Mouse (Mus musculus): ENCODE measurements around the gene Fancd2.

The Fancd2 gene

GRCm38 (mm10) chr6:113530932-113531839, at the start of gene Fancd2, which contains the start of gene Emc3:
Fancd2 (plus strand) TSS chr6:113531682.
Emc3 (minus strand) TSS chr6:113531652.
- peak; percentile 91 for DNase-seq (ENCODE audit: low read depth)

GRCm38 (mm10) chr6:113482477-113483099, 48.9 kb upstream of the Fancd2 start:
- peak; percentile 71 for DNase-seq (ENCODE audit: low read depth)

GRCm38 (mm10) chr6:113483100-113483615, 48.3 kb upstream of the Fancd2 start, which contains the start of gene Creld1:
Creld1 (plus strand) TSS chr6:113483297.
- peak; percentile 95 for DNase-seq (ENCODE audit: low read depth)

GRCm38 (mm10) chr6:113483729-113484128, 47.8 kb upstream of the Fancd2 start:
- DNase-seq (ENCODE audit: low read depth) = no peak

- peak; percentile 72 for DNase-seq (ENCODE audit: low read depth)
Observed at GRCm38 (mm10) chr6:113487125-113487576, 44.3 kb upstream of the Fancd2 start.

GRCm38 (mm10) chr6:113489410-113489809, 42.1 kb upstream of the Fancd2 start:
- DNase-seq (ENCODE audit: low read depth) = no peak

- DNase-seq (ENCODE audit: low read depth) = no peak
Observed at GRCm38 (mm10) chr6:113492101-113492864, 39.2 kb upstream of the Fancd2 start.

GRCm38 (mm10) chr6:113494258-113494788, 37.2 kb upstream of the Fancd2 start:
- peak; percentile 92 for DNase-seq (ENCODE audit: low read depth)

GRCm38 (mm10) chr6:113495071-113495675, 36.3 kb upstream of the Fancd2 start:
- no peak for DNase-seq (ENCODE audit: low read depth)

- DNase-seq (ENCODE audit: low read depth) = no peak
Observed at GRCm38 (mm10) chr6:113499346-113499745, 32.1 kb upstream of the Fancd2 start.

GRCm38 (mm10) chr6:113501388-113502084, 29.9 kb upstream of the Fancd2 start, which contains the start of gene Prrt3:
Prrt3 (minus strand) TSS chr6:113501931.
- DNase-seq (ENCODE audit: low read depth) = no peak

- DNase-seq (ENCODE audit: low read depth) = no peak
Observed at GRCm38 (mm10) chr6:113502801-113503200, 28.7 kb upstream of the Fancd2 start.

- DNase-seq (ENCODE audit: low read depth) = no peak
Observed at GRCm38 (mm10) chr6:113505689-113506088, 25.8 kb upstream of the Fancd2 start.

GRCm38 (mm10) chr6:113507130-113507529, 24.4 kb upstream of the Fancd2 start:
- DNase-seq (ENCODE audit: low read depth) = no peak

GRCm38 (mm10) chr6:113508272-113508946, 23.1 kb upstream of the Fancd2 start:
- DNase-seq (ENCODE audit: low read depth) = no peak

GRCm38 (mm10) chr6:113508947-113509280, 22.6 kb upstream of the Fancd2 start:
- DNase-seq (ENCODE audit: low read depth) = no peak

- no peak for DNase-seq (ENCODE audit: low read depth)
Observed at GRCm38 (mm10) chr6:113513944-113514343, 17.5 kb upstream of the Fancd2 start.

GRCm38 (mm10) chr6:113514600-113514999, 16.9 kb upstream of the Fancd2 start:
- no peak for DNase-seq (ENCODE audit: low read depth)

GRCm38 (mm10) chr6:113517434-113518080, 13.9 kb upstream of the Fancd2 start:
- DNase-seq (ENCODE audit: low read depth) = no peak

- no peak for DNase-seq (ENCODE audit: low read depth)
Observed at GRCm38 (mm10) chr6:113522310-113522709, 9.2 kb upstream of the Fancd2 start.

Measured in naive thymus-derived CD4-positive, alpha-beta T cell, adult 2 months (primary cell).